Mouse (Mus musculus): ENCODE results near the gene Oas1h.
"Not testable (repeated sequence)": the region's sequence is repeated elsewhere in the genome, so short reads cannot be mapped to it uniquely, and the experiment has no call there.

Oas1h gene

GRCm38 (mm10) chr5:120887413-120887812 lies 26.2 kb downstream of the Oas1h start, which contains the start of gene Oas1g:
TSS of gene Oas1g (minus strand) at chr5:120887613.
- not testable (repeated sequence) for DNase-seq (ENCODE audit: low spot score)

GRCm38 (mm10) chr5:120887831-120888230 lies 26.6 kb downstream of the Oas1h start:
- no peak for DNase-seq (ENCODE audit: low spot score)

DNA sequence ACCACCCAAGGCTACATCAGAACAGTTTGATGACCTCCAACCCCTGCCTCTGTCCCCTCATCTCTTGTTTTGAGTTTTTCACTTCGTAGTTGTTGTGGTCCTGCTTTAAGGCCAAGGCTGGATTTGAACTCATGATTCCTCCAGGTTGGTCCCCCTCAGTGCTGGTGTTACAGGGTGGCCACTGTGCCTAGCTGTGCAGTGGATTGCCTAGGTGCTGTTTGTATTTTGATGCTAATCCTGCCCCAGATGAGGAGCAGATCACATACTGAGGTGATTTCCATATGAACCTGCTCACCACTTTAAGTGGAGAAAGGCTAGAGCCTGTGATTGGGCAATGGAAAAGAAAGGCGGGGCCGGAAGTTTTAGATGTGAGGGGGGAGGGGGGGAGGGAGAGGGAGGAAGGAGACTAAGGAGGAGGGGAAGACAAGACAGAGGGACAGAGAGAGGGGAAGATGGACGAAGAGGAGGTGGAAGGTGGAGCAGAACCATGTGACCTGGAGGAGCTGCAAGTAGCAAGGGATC lies 27.1 kb downstream of the Oas1h start:
- DNase-seq (ENCODE audit: low spot score), result not testable (repeated sequence)

- DNase-seq (ENCODE audit: low spot score), result no peak
Measured at GRCm38 (mm10) chr5:120890026-120890425, 28.8 kb downstream of the Oas1h start.

DNA sequence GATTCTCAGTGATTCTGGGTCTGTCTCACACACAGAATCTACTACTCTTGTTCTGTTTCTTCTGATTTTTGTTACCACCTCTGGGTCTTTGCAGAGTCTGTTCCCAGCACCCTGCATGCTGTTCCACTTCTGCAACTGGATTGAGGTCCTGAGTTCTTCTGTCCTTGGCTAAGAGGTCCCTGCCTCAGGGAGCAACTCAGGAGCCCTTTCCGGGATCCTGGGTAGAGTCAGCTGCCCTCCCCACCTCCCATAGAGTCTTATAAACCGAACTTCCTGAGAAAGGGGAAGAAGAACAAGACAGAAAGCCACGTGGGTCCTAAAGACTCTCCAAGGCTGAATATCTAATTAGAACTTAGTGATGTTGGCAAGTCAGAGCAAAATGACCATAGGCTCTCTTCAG lies 29.8 kb downstream of the Oas1h start:
- DNase-seq (ENCODE audit: low spot score), result no peak

GRCm38 (mm10) chr5:120891566-120892242 lies 30.5 kb downstream of the Oas1h start:
- not testable (repeated sequence) for DNase-seq (ENCODE audit: low spot score)

GRCm38 (mm10) chr5:120892243-120892660 lies 31.0 kb downstream of the Oas1h start:
- DNase-seq (ENCODE audit: low spot score), result no peak

GRCm38 (mm10) chr5:120893866-120894265 lies 32.6 kb downstream of the Oas1h start:
- not testable (repeated sequence) for DNase-seq (ENCODE audit: low spot score)

DNA sequence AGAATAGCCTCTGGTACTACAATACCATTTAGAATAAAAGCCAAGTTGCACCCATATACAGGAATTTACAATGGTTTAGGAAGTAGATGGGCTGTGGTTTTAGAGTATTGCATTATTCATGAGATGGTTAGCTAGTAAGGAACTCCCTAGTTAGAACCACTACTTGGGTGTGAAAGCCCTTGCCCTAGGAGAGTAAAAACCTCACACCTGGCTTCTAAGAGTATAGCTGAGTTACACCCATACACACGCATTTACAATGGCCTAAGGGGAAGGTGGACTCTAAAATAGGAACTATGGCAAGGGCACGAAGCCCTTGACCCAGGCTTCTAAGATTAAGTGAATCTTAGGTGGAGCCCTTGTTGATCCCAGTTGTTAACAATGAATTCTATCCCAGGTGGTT lies 33.5 kb downstream of the Oas1h start:
- not testable (repeated sequence) for DNase-seq (ENCODE audit: low spot score)

GRCm38 (mm10) chr5:120895231-120895900 lies 34.1 kb downstream of the Oas1h start:
- DNase-seq (ENCODE audit: low spot score), result no peak

GRCm38 (mm10) chr5:120898307-120898706 lies 37.1 kb downstream of the Oas1h start:
- DNase-seq (ENCODE audit: low spot score), result no peak

DNA sequence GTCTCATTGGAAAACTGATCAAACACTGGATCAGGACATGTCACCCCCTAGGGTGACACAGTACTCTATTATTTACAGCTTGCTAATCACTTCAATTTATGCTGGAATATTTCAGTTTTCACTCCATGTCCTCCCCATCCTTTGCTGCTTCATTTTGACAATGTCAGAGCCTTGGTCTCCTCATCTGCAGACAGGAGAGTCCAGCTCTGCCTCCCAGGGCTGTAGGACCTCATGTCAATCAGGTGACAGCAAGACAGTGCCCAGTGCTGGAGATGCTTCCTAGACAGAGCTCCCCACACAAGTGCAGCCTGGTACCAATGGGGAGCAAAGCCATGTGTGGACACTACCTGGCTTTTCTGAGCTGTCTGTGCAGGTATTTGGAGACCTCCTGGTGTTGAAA lies 37.5 kb downstream of the Oas1h start:
- DNase-seq (ENCODE audit: low spot score), result no peak

DNA sequence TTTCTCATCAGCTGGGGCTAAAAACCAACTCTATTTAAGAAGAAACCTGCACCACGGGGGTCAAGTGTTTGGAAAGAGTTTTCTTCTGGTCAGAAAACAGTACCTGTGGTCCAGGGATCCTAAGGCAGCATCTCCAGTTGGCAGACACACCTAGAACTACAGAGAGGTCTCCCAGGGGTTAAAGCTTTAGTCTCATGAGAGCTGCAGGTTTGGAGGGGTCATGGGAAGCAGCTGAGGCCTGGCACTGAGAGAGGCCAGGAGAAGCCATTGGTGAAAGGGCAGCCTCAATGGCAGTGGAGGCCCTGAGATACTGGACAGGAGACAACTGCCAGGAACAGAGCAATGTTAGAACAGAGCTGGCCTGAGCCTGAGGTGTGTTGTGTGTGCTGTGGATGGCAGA lies 39.4 kb downstream of the Oas1h start:
- DNase-seq (ENCODE audit: low spot score), result no peak

- DNase-seq (ENCODE audit: low spot score), result no peak
Measured at GRCm38 (mm10) chr5:120902056-120902455, 40.8 kb downstream of the Oas1h start.

GRCm38 (mm10) chr5:120906791-120907733 lies 45.8 kb downstream of the Oas1h start, which contains the start of gene Oas1a:
TSS of gene Oas1a (minus strand) at chr5:120907521.
- not testable (repeated sequence) for DNase-seq (ENCODE audit: low spot score)

DNA sequence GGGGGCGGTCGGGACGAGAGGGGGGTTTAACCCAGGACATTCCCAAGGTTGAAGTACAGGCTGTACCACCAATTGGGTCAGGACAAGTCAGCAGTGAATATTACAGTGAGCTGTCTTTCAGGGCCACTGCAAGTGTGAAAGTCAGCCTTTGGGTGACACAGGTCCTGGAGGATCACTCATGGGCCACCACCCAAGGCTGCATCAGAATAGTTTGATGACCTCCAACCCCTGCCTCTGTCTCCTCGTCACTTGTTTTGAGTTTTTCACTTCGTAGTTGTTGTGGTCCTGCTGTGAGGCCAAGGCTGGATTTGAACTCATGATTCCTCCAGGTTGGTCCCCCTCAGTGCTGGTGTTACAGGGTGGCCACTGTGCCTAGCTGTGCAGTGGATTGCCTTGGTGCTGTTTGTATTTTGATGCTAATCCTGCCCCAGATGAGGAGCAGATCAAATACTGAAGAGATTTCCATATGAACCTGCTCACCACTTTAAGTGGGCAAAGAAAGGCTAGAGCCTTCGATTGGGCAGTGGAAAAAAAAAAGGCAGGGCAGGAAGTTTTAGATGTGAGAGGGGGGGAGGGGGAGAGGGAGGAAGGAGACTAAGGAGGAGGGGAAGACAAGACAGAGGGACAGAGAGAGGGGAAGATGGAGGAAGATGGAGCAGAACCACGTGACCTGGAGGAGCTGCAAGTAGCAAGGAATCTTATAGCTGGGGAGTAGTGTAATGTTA lies 47.1 kb downstream of the Oas1h start:
- no peak for DNase-seq (ENCODE audit: low spot score)

- DNase-seq (ENCODE audit: low spot score), result not testable (repeated sequence)
Measured at GRCm38 (mm10) chr5:120914204-120914603, 53.0 kb downstream of the Oas1h start, which contains the start of gene Oas1d. TSS of gene Oas1d (plus strand) at chr5:120914536.

GRCm38 (mm10) chr5:120919156-120919935 lies 58.1 kb downstream of the Oas1h start:
- not testable (repeated sequence) for DNase-seq (ENCODE audit: low spot score)

DNA sequence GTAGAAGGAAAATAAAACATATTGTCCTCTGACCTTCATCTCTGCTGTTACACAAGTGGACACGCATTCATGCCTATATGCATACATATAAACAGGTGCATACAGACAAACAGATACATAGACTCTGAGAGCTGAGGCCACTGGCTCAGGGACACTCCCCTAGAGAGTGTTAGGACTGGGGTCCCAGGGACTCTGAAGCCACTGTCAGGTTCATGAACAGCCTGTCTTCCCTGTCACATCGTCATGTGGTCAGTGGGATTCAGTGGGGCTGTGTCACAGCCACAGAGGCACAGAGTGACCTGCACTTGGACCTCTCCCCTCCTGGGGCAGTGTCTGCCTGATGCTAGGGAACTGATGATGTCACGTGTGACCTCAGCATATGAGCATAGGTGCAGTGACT lies 59.1 kb downstream of the Oas1h start:
- no peak for DNase-seq (ENCODE audit: low spot score)

Data from ovary, postnatal 36 days (tissue).